Mouse (Mus musculus) myocyte (in vitro differentiated cells): Measurements from ENCODE around the gene Acss2.
A peak's percentile ranks its signal among the peaks of the same experiment; 100 is the strongest.

Experiments used
- MAX ChIP-seq: IDR thresholded peaks from one replicate; pipeline ENCODE4 v1.6.1; 2011; ENCODE audit warnings: low read depth, mild to moderate bottlenecking, control low read depth
- MYOG ChIP-seq, 3 experiments: IDR thresholded peaks; one replicate each; pipeline ENCODE4 v1.6.1; 2011; ENCODE audit warnings: control low read depth in 2 of 3, low read depth in 2 of 3, mild to moderate bottlenecking in 2 of 3; ENCODE audit not compliant: insufficient read length in 2 of 3, control insufficient read depth in 1 of 3, insufficient read depth in 1 of 3

- TF ChIP-seq MAX (no peak), MYOG (IDR thresholded peaks at IDR 0.05; ENCODE audit: control insufficient read depth in 1 of 3, insufficient read depth in 1 of 3, insufficient read length in 2 of 3, low read depth in 2 of 3) (peak in 2 of 3 experiments; percentile 65 to 86)
Observed at GRCm38 (mm10) chr2:155592137-155592853, 74.5 kb downstream of the Acss2 start, which contains the start of gene Gss.
